Mouse (Mus musculus): ENCODE measurements around the gene Tmem179b.

DNA sequence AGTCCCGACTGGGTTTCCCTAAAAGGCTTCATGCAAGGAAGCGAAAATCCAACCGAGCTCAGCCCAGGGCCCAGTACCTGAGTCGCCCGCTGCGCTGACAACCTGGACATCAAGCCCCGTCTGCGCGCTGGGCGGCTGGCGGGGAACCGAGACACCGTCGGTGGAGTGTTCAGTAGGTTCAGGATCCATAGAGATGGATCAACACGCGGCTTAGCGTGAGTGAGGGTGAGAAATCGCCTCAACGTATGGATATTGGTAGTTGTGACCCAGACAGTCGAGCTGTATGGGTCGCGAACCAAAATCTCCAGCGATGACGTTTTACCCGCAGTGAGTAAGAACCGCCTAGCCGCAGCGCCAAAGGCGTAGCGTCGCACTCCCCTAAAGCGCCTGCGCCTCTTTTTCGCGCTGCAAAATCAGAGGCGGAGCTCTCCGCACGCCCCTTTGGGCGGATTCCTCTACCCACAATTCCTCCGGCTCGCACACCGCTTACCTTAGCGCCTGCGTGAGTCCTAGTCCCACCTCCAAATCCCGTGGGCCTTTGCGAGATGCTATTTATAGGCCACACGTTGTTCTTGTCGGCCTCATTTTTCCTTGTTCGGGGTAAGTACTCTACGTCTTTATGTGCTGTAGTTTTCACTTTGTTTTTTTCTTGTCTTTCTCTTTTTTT lies 51.2 kb downstream of the Tmem179b start, which contains the start of gene Slc3a2:
- TF ChIP-seq CTCF (IDR thresholded peaks at IDR 0.05; ENCODE audit: control insufficient read depth, insufficient read depth, insufficient read length) (no peak), FOSL1 (IDR thresholded peaks at IDR 0.05; ENCODE audit: insufficient read depth, low read length, poor library complexity, severe bottlenecking) (no peak), MYOD1 (IDR thresholded peaks at IDR 0.05; ENCODE audit: control insufficient read depth, insufficient read length, low read depth) (no peak)

Data from C2C12 (cell line).